Mouse (Mus musculus): Measurements from ENCODE around the gene Idua.

- no peak for TF ChIP-seq POLR2A (IDR thresholded peaks at IDR 0.05; ENCODE audit: borderline replicate concordance, control insufficient read depth, low read depth, low read length)
- no peak for TF ChIP-seq CTCF (IDR thresholded peaks at IDR 0.05; ENCODE audit: control insufficient read depth, insufficient read depth, low read length)
Observed at GRCm38 (mm10) chr5:108678296-108678854, 18.2 kb downstream of the Idua start.

Measured in bone marrow, adult 2 months (tissue).